Mouse (Mus musculus) central nervous system, embryonic 18 days (tissue): ENCODE measurements around the gene BC049762. TPM values are rescaled to one million over a fixed set of nuclear protein-coding genes. Genes with fewer than 3 reads are reported as not detected.

ENCODE experiments used
- polyA plus RNA-seq: library from polyadenylated mRNA; depleted of rRNA; stranded (reverse); fragments of >200 nt; gene quantifications from 2 replicates; pipeline ENCODE4 v1.2.3, GENCODE M21; 2012; rRNA removed

BC049762 gene
- polyA plus RNA-seq, result 0.12 TPM in 2 replicates

GRCm38 (mm10) chr11:51262342-51263285 lies at the start of gene BC049762:
TSS of gene BC049762 (minus strand) at chr11:51263046.

GRCm38 (mm10) chr11:51289564-51290041 lies 26.8 kb upstream of the BC049762 start, which contains the start of gene Col23a1:
TSS of gene Col23a1 (plus strand) at chr11:51289920.

GRCm38 (mm10) chr11:51261680-51262219 lies 1.1 kb downstream of the BC049762 start, which contains the start of gene Clk4:
TSS of gene Clk4 (plus strand) at chr11:51261730.

GRCm38 (mm10) chr11:51220308-51220707 lies 42.5 kb downstream of the BC049762 start, which contains the start of gene Gm12569:
TSS of gene Gm12569 (plus strand) at chr11:51220473.

Other genes starting within 250 kb of the BC049762 start
- gene Olfr54, start 248.8 kb downstream of the BC049762 start, polyA plus RNA-seq, result not detected in 2 replicates
- not detected in 2 replicates for gene Olfr1375, start 214.9 kb downstream of the BC049762 start, polyA plus RNA-seq
- gene Zfp354a, start 203.8 kb downstream of the BC049762 start, polyA plus RNA-seq, result 12.3 and 16.9 TPM in 2 replicates
- gene Gm12569, start 42.6 kb downstream of the BC049762 start, polyA plus RNA-seq, result not detected in 2 replicates
- gene Clk4, start 1.3 kb downstream of the BC049762 start, polyA plus RNA-seq, result 172 and 182 TPM in 2 replicates
- 6.7 and 8.4 TPM in 2 replicates for gene Col23a1, start 26.9 kb upstream of the BC049762 start, polyA plus RNA-seq